Mouse (Mus musculus) myocyte (in vitro differentiated cells): ENCODE measurements around the gene Hs3st4.

Experiments used
- MYOG ChIP-seq, 3 experiments: IDR thresholded peaks; one replicate each; pipeline ENCODE4 v1.6.1; 2011; ENCODE audit warnings: control low read depth in 2 of 3, low read depth in 2 of 3, mild to moderate bottlenecking in 2 of 3; ENCODE audit not compliant: insufficient read length in 2 of 3, control insufficient read depth in 1 of 3, insufficient read depth in 1 of 3
- POLR2A ChIP-seq: IDR thresholded peaks from one replicate; pipeline ENCODE4 v1.6.1; 2011; ENCODE audit warnings: low read depth, mild to moderate bottlenecking, control low read depth, moderate library complexity; ENCODE audit not compliant: insufficient read length
- POLR2AphosphoS2 ChIP-seq: IDR thresholded peaks from one replicate; pipeline ENCODE4 v1.6.1; 2011; ENCODE audit warnings: low read depth, control low read depth; ENCODE audit not compliant: insufficient read length
- TCF12 ChIP-seq: IDR thresholded peaks from one replicate; pipeline ENCODE4 v1.6.1; 2011; ENCODE audit warnings: mild to moderate bottlenecking, control low read depth; ENCODE audit not compliant: poor library complexity, insufficient read depth, severe bottlenecking

GRCm38 (mm10) chr7:124129019-124129418 is 146.3 kb downstream of the Hs3st4 start:
- no peak for TF ChIP-seq POLR2A
- TF ChIP-seq TCF12, result no peak
- no peak for TF ChIP-seq MYOG (IDR thresholded peaks at IDR 0.05; ENCODE audit: control insufficient read depth in 1 of 3, insufficient read depth in 1 of 3, insufficient read length in 2 of 3, low read depth in 2 of 3)
- TF ChIP-seq POLR2AphosphoS2, result no peak
